Mouse (Mus musculus) ES-E14 (cell line): ENCODE results near the gene Cmtr1. TPM values are rescaled to one million over a fixed set of nuclear protein-coding genes. Genes with fewer than 3 reads are reported as not detected.

ENCODE experiments used
- DNase-seq: peaks from one replicate; pipeline ENCODE4 v3.0.0-alpha.2; 2013; ENCODE audit warnings: low read depth, low spot score
- H3K27ac ChIP-seq: 2 replicates; pipeline ENCODE4 v1.5.1; 2012; ENCODE audit warnings: low read depth, mild to moderate bottlenecking, low read length, moderate library complexity, mixed read lengths; ENCODE audit not compliant: poor library complexity, insufficient read depth, severe bottlenecking
- H3K36me3 ChIP-seq: 2 replicates; pipeline ENCODE4 v1.6.1; 2012; ENCODE audit warnings: mild to moderate bottlenecking, low read length, moderate library complexity, mixed read lengths; ENCODE audit not compliant: control insufficient read depth, poor library complexity, insufficient read depth, severe bottlenecking
- H3K4me1 ChIP-seq, 2 experiments: fragments of 150-350 bp in 1 of 2; sonication (generic) in 1 of 2; 2 replicates each; pipeline ENCODE4 v1.6.1; 2012; ENCODE audit warnings: low read length in 2 of 2, mild to moderate bottlenecking in 1 of 2, mixed read lengths in 1 of 2; ENCODE audit not compliant: control insufficient read depth in 2 of 2, insufficient read depth in 2 of 2, poor library complexity in 1 of 2
- H3K4me3 ChIP-seq, 2 experiments: fragments of 150-350 bp in 1 of 2; sonication (generic) in 1 of 2; 2 replicates each; pipeline ENCODE4 v1.5.1; 2012; ENCODE audit warnings: low read length in 2 of 2, low read depth in 1 of 2, mild to moderate bottlenecking in 1 of 2, mixed read lengths in 1 of 2; ENCODE audit not compliant: insufficient read depth in 1 of 2, poor library complexity in 1 of 2, severe bottlenecking in 1 of 2
- H3K9ac ChIP-seq: 2 replicates; pipeline ENCODE4 v1.6.1; 2012; ENCODE audit warnings: low read depth, mild to moderate bottlenecking, low read length, mixed read lengths; ENCODE audit not compliant: poor library complexity, insufficient read depth, severe bottlenecking
- H3K9me3 ChIP-seq: fragments of 150-350 bp; sonication (generic); 2 replicates; pipeline ENCODE4 v1.6.1; 2012; ENCODE audit warnings: low read depth, mild to moderate bottlenecking, low read length; ENCODE audit not compliant: control insufficient read depth, insufficient read depth
- CHD2 ChIP-seq: IDR thresholded peaks from 2 replicates; pipeline ENCODE4 v1.6.1; 2014; ENCODE audit warnings: mild to moderate bottlenecking, low read depth, low read length, inconsistent platforms
- HCFC1 ChIP-seq: IDR thresholded peaks from 2 replicates; pipeline ENCODE4 v1.6.1; 2012; ENCODE audit warnings: low read length, inconsistent platforms, borderline replicate concordance; ENCODE audit not compliant: insufficient read depth
- MAFK ChIP-seq: IDR thresholded peaks from 2 replicates; pipeline ENCODE4 v1.6.1; 2014; ENCODE audit warnings: mild to moderate bottlenecking, low read depth, low read length, inconsistent platforms; ENCODE audit not compliant: insufficient read depth
- ZC3H11A ChIP-seq: IDR thresholded peaks from 2 replicates; pipeline ENCODE4 v1.6.1; 2012; ENCODE audit warnings: low read depth, mild to moderate bottlenecking, inconsistent platforms, low read length, borderline replicate concordance
- ZNF384 ChIP-seq: IDR thresholded peaks from 2 replicates; pipeline ENCODE4 v1.6.1; 2012; ENCODE audit warnings: low read depth, low read length, inconsistent platforms
- in situ Hi-C, 2 experiments: fragments of 600-800 bp; cut with MboI; formaldehyde crosslinking; loops; one replicate each; pipeline ENCODE4 v1.15.1; 2025; ENCODE audit warnings: low sequenced_read_pairs in 2 of 2, inconsistent platforms in 1 of 2; ENCODE audit not compliant: unreplicated experiment in 2 of 2
- total RNA-seq: library from RNA; depleted of rRNA; stranded (reverse); fragments of 300-350 nt; gene quantifications from 2 replicates; pipeline ENCODE4 v1.2.3, GENCODE M21; 2012; rRNA removed

The Cmtr1 gene
- total RNA-seq, 1 experiment, result 130 TPM

GRCm38 (mm10) chr17:29747466-29747865 lies 87.1 kb downstream of the Cmtr1 start:
- H3K9ac ChIP-seq, result no peak overlapping the region
- peaks cover 4 to 17% of the 10 kb centered on the region in 2 experiments; a peak in 2 of 4 replicates for H3K4me1 ChIP-seq
- H3K36me3 ChIP-seq, result no peaks in the 10 kb centered on the region
- H3K27ac ChIP-seq, result no peak overlapping the region; the same call in 1 of the 2 replicates
- no peak for DNase-seq
- no peaks in the 10 kb centered on the region for H3K9me3 ChIP-seq
- in situ Hi-C loops, result no loop called here
- no peak for TF ChIP-seq HCFC1
- no peak overlapping the region for H3K4me3 ChIP-seq

DNA sequence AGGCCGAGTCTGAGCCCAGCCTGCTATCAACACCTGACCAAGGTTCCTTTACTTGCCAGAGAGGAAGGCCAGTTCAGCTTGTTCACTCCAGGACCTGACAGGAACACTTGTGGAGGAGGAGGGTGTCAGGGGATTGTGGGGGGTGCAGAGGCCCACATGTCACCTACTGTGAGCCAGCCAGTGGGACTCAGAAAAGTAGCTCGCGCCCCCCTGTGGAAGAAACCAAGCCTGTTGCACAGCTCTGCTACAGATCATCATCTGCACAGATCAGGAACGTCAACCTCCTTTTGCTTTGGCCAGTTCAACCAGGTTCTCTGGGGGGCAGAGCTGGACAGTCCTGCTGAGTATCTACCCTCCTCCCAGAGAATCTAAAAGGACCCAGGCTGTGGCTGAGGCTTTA lies 94.1 kb downstream of the Cmtr1 start:
- Histone ChIP-seq H3K9me3 (no peaks in the 10 kb centered on the region), H3K27ac (no peak overlapping the region), H3K4me3 (no peak overlapping the region), H3K4me1 (peaks cover 0 to 3% of the 10 kb centered on the region in 2 experiments; a peak in 2 of 4 replicates), H3K9ac (no peak overlapping the region), H3K36me3 (no peaks in the 10 kb centered on the region)
- TF ChIP-seq HCFC1 (no peak), ZC3H11A (no peak), ZNF384 (no peak), MAFK (no peak), CHD2 (no peak)
- in situ Hi-C loops, result no loop called here
- no peak for DNase-seq

Other genes starting within 250 kb of the Cmtr1 start
- gene Pim1, start 169.8 kb upstream of the Cmtr1 start, total RNA-seq, result 75.3 and 82.0 TPM in 2 replicates
- gene Gm17657, start 111.0 kb upstream of the Cmtr1 start, total RNA-seq, result 18.3 TPM in 2 replicates
- 8.3 and 8.6 TPM in 2 replicates for gene Tbc1d22b, start 110.8 kb upstream of the Cmtr1 start, total RNA-seq
- gene Tmem217, start 108.2 kb upstream of the Cmtr1 start, total RNA-seq, result 0.31 and 0.53 TPM in 2 replicates
- 30.0 and 37.2 TPM in 2 replicates for gene Rnf8, start 45.8 kb upstream of the Cmtr1 start, total RNA-seq
- gene Gm28043, start 45.7 kb upstream of the Cmtr1 start, total RNA-seq, result 8.6 and 10.2 TPM in 2 replicates
- 13.4 and 19.2 TPM in 2 replicates for gene Ccdc167, start 56.4 kb downstream of the Cmtr1 start, total RNA-seq